Mouse (Mus musculus) midbrain, embryonic 13.5 days (tissue): ENCODE data around the gene Dyrk2. TPM values are rescaled to one million over a fixed set of nuclear protein-coding genes. Genes with fewer than 3 reads are reported as not detected.

ENCODE experiments used
- ATAC-seq: fragments of 200-750 bp; cut with Nextera tagmentation; 2 replicates; pipeline ENCODE4 v1.8.0; 2017; ENCODE audit warnings: mild to moderate bottlenecking, moderate TSS enrichment, moderate library complexity
- H3K27ac ChIP-seq: fragments of 300-500 bp; sonication (generic); 2 replicates; pipeline ENCODE4 v1.5.1; 2015; ENCODE audit warnings: inconsistent platforms, mild to moderate bottlenecking, moderate library complexity
- H3K27me3 ChIP-seq: fragments of 300-500 bp; sonication (generic); 2 replicates; pipeline ENCODE4 v1.6.1; 2015; ENCODE audit warnings: mild to moderate bottlenecking, inconsistent platforms
- H3K36me3 ChIP-seq: fragments of 300-500 bp; sonication (generic); 2 replicates; pipeline ENCODE4 v1.6.1; 2015; ENCODE audit warnings: mild to moderate bottlenecking, inconsistent platforms
- H3K4me1 ChIP-seq: fragments of 300-500 bp; sonication (generic); replicated peaks from 2 replicates; pipeline ENCODE4 v1.6.1; 2015; ENCODE audit warnings: inconsistent platforms
- H3K4me2 ChIP-seq: fragments of 300-500 bp; sonication (generic); replicated peaks from 2 replicates; pipeline ENCODE4 v1.6.1; 2015; ENCODE audit warnings: moderate library complexity, mild to moderate bottlenecking, inconsistent platforms
- H3K4me3 ChIP-seq: fragments of 300-500 bp; sonication (generic); replicated peaks from 2 replicates; pipeline ENCODE4 v1.5.1; 2015; ENCODE audit warnings: mild to moderate bottlenecking, inconsistent platforms
- H3K9ac ChIP-seq: fragments of 300-500 bp; sonication (generic); replicated peaks from 2 replicates; pipeline ENCODE4 v1.6.1; 2015; ENCODE audit warnings: mild to moderate bottlenecking, inconsistent platforms
- H3K9me3 ChIP-seq: fragments of 300-500 bp; sonication (generic); 2 replicates; pipeline ENCODE4 v1.6.1; 2016; ENCODE audit warnings: mild to moderate bottlenecking, inconsistent platforms
- WGBS: fragments of 180-500 bp; shearing (Covaris S2); methylation state at CpG from one replicate; pipeline ENCODE4 v1.1.7; 2015; 5-methylcytosine and 5-hydroxymethylcytosine counted together
- polyA plus RNA-seq: library from polyadenylated mRNA; unstranded; fragments of >200 nt; fragmentation: Nextera tagmentation; extraction: Ambion mirVana; gene quantifications from 2 replicates; pipeline ENCODE4 v1.2.1, GENCODE M21; 2015

Dyrk2 gene
- polyA plus RNA-seq: 11.0 and 12.0 TPM in 2 replicates

DNA sequence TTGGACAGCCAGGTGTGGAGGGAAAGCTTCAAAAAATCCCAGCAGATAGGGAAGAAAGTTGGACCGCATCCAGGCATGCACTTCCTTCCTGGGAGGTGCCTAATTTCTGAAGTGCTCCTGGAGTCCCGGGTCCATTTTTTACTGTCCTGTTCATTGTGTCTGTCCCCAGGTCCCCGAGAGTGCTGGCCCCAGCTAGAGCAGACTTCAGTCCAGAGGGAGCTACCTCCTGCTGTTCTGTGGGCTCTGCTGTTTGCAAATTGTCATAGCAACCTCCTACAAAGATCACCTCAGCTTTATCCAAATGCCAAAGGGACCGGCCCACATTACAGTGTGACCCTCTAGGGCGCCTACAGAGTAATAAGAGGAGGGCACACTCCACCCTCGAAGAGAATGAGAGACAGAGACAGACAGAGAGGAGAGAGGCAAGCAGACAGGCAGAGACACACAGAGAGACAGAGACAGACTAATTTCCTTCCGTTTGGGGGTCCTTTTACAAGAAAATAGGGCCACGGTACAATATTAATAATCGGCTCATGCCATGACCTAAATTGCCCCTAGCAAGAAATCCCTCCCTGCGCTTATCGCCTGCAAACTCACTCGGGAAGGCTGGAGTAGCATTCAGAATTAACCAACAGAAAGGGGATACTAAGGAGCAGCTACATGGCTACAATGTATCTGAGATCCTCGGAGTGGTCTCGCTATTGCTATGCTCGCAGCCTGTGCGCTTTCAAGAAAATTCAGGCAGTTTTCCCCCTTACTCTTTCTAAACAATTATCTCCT is at the start of gene Dyrk2:
Gene Dyrk2 (minus strand): TSS at position 9 of the 780 bp plus-strand sequence.
- Histone ChIP-seq H3K4me3 (peak within 1 kb of the TSS; percentile 95), H3K36me3 (no peaks in the 10 kb centered on the region), H3K4me2 (peak within 1 kb of the TSS; percentile 94), H3K9me3 (no peaks in the 10 kb centered on the region), H3K4me1 (peaks cover 30% of the 10 kb centered on the region), H3K27me3 (no peaks in the 10 kb centered on the region), H3K9ac (peak within 1 kb of the TSS; percentile 98), H3K27ac (peak within 1 kb of the TSS; percentile 98)
- ATAC-seq: no peak; the same call in 1 of the 2 replicates
- 5% methylated on average over 16 of the region's 16 CpGs for WGBS

DNA sequence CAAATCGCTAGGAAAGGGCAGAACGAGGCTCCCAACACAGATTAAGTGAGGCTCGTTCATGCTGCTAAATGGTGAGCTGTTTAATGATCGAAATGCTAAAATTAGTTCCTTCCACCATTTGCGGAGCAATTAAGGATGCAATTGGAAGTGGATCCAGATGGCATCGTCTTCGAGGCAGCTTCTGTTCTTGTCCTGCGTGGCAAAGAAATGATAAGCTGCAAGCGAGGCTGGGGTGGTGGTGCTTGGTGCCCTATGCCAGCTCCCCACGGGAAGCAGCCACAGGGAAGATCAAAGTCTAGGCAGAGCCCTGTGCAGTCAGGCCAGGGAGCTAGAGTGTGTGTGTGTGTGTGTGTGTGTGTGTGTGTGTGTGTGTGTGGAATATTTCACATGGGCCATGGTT is 32.6 kb upstream of the Dyrk2 start:
- ATAC-seq: no peak
- H3K9me3 ChIP-seq: no peaks in the 10 kb centered on the region; the same call in 1 of the 2 replicates
- H3K27me3 ChIP-seq: no peaks in the 10 kb centered on the region
- no peak overlapping the region for H3K4me2 ChIP-seq
- H3K27ac ChIP-seq: no peak overlapping the region
- no peak overlapping the region for H3K9ac ChIP-seq
- H3K4me1 ChIP-seq: no peaks in the 10 kb centered on the region
- no peak overlapping the region for H3K4me3 ChIP-seq
- no peaks in the 10 kb centered on the region for H3K36me3 ChIP-seq
- WGBS: 88% methylated on average over 10 of the region's 10 CpGs

DNA sequence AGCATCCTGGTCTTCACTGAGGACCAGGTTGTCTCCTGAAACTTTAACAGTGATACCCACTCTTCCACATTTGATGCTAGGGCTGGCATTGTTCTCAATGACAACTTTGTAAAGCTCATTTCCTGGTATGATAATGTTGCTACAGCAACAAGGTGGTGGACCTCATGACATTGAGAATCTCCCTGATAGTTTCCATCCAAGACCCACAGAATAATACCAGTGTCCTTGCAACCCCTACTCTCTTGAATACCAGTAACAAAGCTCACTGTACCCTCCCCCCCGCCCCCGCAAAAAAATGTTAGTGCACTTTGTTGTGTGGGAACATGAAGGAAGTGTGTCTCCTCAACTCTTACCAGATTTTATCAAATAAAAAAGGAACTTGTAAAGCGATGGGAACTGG is 23.6 kb upstream of the Dyrk2 start:
- Histone ChIP-seq H3K4me2 (no peak overlapping the region), H3K9me3 (no peaks in the 10 kb centered on the region), H3K4me3 (no peak overlapping the region), H3K27me3 (no peaks in the 10 kb centered on the region), H3K27ac (no peak overlapping the region), H3K4me1 (no peaks in the 10 kb centered on the region), H3K9ac (no peak overlapping the region), H3K36me3 (no peaks in the 10 kb centered on the region)
- 84% methylated on average over 3 of the region's 3 CpGs for WGBS
- ATAC-seq: no peak

DNA sequence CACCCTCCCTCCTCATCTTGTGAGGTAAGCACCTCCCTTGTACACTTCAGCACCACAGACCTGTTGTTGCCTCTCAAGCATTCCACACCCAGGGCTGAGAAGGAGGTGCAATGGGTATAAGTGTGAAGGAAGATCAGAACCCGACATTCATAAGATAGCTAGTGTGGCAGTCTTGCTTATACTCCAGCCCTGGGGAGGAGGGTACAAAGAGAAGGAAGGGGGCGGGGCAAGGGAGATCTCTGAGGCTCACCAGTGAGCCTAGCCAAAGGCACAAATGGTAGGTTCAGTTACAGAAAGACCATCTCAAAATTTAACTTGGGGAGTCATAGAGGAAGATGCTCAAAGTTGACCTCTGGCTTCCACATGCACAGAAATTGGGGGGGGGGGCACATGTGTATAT is 14.1 kb upstream of the Dyrk2 start:
- H3K27ac ChIP-seq: no peak overlapping the region
- H3K27me3 ChIP-seq: no peaks in the 10 kb centered on the region
- ATAC-seq: no peak
- no peak overlapping the region for H3K4me3 ChIP-seq
- 82% methylated on average over 2 of the region's 2 CpGs for WGBS
- H3K9ac ChIP-seq: no peak overlapping the region
- H3K9me3 ChIP-seq: no peaks in the 10 kb centered on the region
- H3K4me2 ChIP-seq: no peak overlapping the region
- H3K36me3 ChIP-seq: no peaks in the 10 kb centered on the region
- no peaks in the 10 kb centered on the region for H3K4me1 ChIP-seq

DNA sequence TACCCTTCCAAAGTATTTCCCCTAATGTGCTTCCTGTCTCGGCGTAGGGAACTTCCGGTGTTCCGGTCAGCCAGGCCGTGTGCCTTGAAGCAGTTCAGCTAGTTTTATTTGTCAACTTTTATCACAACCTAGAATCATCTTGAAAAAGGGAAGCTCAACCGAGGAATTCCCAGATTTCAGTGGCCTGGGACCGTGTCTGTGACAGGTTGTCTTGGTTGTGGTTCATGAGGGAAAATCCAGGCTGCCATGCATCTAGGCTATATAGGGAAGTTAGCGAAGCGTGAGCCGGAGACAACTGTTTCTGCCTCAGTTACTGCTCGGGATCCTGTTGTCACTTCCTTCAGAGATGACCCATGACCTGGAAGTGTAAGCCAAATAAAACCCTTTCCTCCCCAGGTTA is 13.3 kb upstream of the Dyrk2 start:
- H3K36me3 ChIP-seq: no peaks in the 10 kb centered on the region
- H3K4me3 ChIP-seq: no peak overlapping the region
- 91% methylated on average over 11 of the region's 11 CpGs for WGBS
- no peak overlapping the region for H3K4me2 ChIP-seq
- no peaks in the 10 kb centered on the region for H3K27me3 ChIP-seq
- no peak for ATAC-seq
- no peaks in the 10 kb centered on the region for H3K9me3 ChIP-seq
- H3K4me1 ChIP-seq: no peaks in the 10 kb centered on the region
- no peak overlapping the region for H3K27ac ChIP-seq
- no peak overlapping the region for H3K9ac ChIP-seq

DNA sequence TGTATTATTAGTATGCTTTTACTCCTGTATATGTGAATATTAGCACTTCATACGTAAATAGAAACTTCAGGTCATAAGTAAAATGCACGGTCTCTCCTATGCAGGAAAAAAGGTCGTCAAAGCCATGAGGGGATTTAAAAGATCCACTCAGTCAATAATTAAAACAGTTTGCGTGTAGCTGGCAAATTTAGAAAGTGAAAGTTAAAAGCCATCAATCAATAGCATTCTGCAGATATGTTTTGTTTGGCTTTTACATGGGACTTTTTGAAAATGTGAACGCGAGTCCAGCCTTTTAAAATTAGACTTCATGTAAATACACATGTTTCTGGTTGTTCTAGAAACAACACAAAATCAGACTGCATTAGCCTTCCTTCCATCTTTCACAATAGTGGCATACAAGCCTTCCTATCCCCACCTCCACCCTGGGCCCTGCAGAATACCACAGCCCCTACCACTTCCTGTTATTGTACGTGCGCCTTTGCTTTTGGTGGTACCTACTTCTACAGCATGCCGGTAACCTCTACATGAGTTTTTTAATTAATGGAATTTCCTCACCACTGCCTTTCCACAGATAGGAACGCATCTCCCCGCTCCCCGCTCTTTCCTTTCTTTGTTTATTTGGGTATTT is 12.4 kb upstream of the Dyrk2 start:
- no peak overlapping the region for H3K4me3 ChIP-seq
- ATAC-seq: no peak
- no peak overlapping the region for H3K27ac ChIP-seq
- H3K4me2 ChIP-seq: no peak overlapping the region
- WGBS: 93% methylated on average over 12 of the region's 12 CpGs
- H3K9ac ChIP-seq: no peak overlapping the region
- H3K9me3 ChIP-seq: no peaks in the 10 kb centered on the region
- H3K36me3 ChIP-seq: no peaks in the 10 kb centered on the region
- H3K27me3 ChIP-seq: no peaks in the 10 kb centered on the region
- no peaks in the 10 kb centered on the region for H3K4me1 ChIP-seq

DNA sequence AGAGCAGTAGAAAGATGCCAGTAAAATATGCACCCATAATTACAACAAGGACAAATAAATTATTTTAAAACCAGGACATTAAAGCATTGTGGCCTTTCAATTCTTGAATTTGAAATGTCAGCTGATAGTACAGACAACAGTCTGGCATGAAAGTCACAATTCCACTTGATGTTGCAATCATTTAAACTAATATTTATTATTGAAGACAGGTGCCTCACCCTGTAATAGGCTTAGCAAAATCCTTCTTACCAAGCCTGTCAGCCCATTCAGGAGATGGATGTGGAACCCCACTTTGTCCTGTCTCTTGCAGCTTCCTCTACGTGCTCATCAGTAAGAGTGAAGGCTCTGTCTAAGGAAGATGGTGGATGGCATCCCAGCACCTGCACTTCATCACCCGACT is 10.8 kb upstream of the Dyrk2 start:
- no peak overlapping the region for H3K27ac ChIP-seq
- H3K27me3 ChIP-seq: no peaks in the 10 kb centered on the region
- H3K4me2 ChIP-seq: no peak overlapping the region
- H3K36me3 ChIP-seq: no peaks in the 10 kb centered on the region
- H3K9me3 ChIP-seq: no peaks in the 10 kb centered on the region
- WGBS: 66% methylated on average over 2 of the region's 2 CpGs
- no peak for ATAC-seq
- no peak overlapping the region for H3K9ac ChIP-seq
- H3K4me1 ChIP-seq: no peaks in the 10 kb centered on the region
- H3K4me3 ChIP-seq: no peak overlapping the region

DNA sequence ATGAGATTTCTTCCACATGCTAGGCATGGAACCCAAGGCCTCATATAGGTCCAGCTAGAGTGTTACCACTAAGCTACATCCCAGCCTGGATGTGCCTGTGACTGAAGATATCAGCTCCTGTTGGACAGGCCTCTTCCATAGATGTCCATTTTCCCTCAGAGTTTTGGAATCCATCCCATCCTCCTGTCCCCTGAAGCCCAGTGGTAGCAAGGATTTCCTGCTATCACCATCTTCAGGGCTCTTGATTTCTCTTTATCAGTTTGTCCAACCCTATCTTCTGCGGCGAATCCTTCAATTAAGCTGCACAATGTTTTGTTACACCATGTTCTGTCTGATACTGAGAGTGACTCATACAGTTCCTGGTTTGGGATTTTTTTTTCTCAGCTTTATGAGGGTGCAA is 2.2 kb upstream of the Dyrk2 start:
- 100% methylated on average over 2 of the region's 2 CpGs for WGBS
- ATAC-seq: no peak
- H3K27ac ChIP-seq: no peak overlapping the region

DNA sequence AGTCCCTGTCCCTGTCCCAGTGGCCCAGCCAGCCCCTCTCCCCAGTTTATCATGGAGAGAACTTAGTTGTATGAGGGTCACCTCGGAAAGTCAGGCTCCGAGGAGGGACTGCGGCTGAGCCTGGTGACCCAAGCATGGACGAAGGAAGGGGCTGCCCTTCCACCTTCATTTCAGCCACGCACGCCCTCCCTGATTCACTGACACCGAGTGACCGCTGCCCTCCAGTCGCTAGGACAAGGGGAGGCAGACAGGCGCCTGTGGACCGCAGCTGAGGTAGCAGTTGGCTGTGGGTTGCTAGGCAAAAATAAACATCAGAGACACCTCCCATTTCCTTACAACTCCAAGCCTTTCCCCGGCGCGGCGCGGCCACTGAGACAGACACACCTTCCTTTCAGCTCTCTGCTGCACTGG is 413 bp downstream of the Dyrk2 start:
- H3K9ac ChIP-seq: peak overlapping the region; percentile 98
- H3K36me3 ChIP-seq: peaks cover 2% of the 10 kb centered on the region; the same call in 1 of the 2 replicates
- peaks cover 38% of the 10 kb centered on the region for H3K4me1 ChIP-seq
- peak overlapping the region; percentile 98 for H3K27ac ChIP-seq
- H3K27me3 ChIP-seq: no peaks in the 10 kb centered on the region
- ATAC-seq: peak; percentile 65; the same call in 1 of the 2 replicates
- H3K4me2 ChIP-seq: peak overlapping the region; percentile 94
- WGBS: 2% methylated on average over 16 of the region's 16 CpGs
- H3K9me3 ChIP-seq: no peaks in the 10 kb centered on the region
- H3K4me3 ChIP-seq: peak overlapping the region; percentile 95

More for the DNA sequence above, 2.2 kb upstream of the Dyrk2 start:
- no peaks in the 10 kb centered on the region for H3K9me3 ChIP-seq
- H3K4me2 ChIP-seq: no peak overlapping the region
- no peaks in the 10 kb centered on the region for H3K36me3 ChIP-seq
- no peak overlapping the region for H3K9ac ChIP-seq
- H3K4me3 ChIP-seq: no peak overlapping the region
- H3K4me1 ChIP-seq: peaks cover 15% of the 10 kb centered on the region
- H3K27me3 ChIP-seq: no peaks in the 10 kb centered on the region

DNA sequence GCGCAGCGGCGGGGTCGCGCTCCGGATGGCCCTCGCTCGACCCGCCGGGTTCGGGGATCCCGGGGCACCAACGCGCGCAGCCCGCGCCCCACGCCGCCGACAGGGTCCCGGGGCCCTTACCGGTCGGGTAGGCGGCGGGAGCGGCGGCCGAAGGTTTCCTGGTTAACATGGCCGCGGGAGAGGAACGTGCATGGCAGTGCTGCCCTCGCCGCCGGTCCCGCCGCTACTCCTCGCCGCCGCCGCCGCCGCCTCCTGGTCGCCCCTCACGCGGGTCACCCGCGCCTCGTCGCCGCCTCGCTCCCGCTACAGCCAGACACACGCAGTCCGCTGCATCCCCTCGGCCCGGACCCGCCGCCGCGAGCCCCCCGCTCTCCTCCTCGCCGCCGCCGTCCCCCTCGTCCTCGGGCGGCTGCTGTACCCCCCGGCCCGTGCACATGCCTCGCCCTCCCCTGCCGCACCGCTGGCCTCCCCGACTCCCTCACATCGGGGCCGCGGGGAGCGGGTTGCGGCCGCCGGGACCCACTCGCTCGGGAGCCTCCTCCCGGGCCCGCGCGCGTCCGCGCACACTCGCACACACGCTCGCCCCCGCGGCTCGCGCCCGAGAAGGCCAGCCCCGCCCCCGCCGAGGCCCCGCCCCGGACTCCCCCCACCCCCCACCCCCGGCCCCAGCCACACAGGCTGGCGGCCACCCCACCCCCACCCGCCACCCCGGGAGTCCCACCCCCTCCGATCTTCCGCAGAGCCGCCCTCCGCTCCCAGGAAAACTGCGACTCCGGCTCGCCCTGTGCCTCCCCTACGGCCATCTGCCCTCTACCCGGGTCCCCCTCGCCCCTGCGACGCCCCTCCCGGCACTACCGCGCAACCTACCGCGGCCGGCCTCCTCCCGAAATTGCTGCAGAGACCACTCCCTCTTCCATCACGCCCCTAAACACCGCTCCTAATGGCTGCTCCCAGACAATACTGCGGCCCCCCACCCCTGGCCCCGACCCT is 1.1 kb downstream of the Dyrk2 start:
- Histone ChIP-seq H3K4me2 (peak overlapping the region; percentile 94), H3K27me3 (no peaks in the 10 kb centered on the region), H3K4me3 (peak overlapping the region; percentile 95), H3K27ac (peak overlapping the region; percentile 98), H3K4me1 (peaks cover 45% of the 10 kb centered on the region), H3K9me3 (no peaks in the 10 kb centered on the region), H3K36me3 (peaks cover 9% of the 10 kb centered on the region; the same call in 1 of the 2 replicates), H3K9ac (peak overlapping the region; percentile 98)
- under 1% methylated on average over 102 of the region's 130 CpGs for WGBS
- peak; percentile 89 for ATAC-seq

DNA sequence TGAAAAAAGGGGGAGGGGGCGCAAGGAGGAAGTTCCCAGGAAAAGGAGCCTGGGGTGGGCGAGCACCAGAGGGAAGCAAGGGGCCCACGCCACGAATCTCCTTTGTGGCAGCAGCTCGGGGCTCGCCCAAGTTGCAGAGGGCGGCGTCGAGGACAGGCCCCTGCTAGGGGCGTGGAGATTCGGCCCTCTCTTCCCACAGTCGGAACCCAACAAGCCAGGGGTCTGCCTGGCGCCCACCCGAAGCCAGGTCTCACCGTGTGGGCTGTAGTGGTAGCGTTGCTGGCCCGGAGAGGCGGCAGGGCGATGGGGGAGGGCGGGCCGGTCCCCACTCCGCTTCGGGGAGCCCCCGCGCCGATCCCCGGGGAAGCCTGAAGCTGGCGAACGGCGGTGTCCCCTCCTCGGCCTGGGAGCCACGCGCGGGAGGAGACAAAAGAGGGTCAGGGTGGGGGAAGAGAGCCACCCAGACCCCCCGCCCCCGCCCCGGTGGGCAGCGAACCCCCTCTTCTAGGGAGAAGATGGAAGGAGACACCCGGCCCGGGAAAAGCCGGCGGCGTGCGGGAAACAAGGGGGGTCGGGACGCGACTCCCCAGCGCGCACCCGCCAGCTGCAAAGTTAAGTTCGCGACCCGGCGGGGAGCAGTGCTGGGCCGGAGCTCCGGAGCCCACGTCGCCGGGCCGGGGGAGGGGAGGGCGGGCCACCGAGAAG is 2.0 kb downstream of the Dyrk2 start:
- H3K9ac ChIP-seq: peak overlapping the region; percentile 98
- H3K27ac ChIP-seq: peak overlapping the region; percentile 98
- peaks cover 46% of the 10 kb centered on the region for H3K4me1 ChIP-seq
- peak overlapping the region; percentile 95 for H3K4me3 ChIP-seq
- peak; percentile 55 for ATAC-seq
- whole genome bisulfite sequencing: under 1% methylated on average over 47 of the region's 62 CpGs
- peaks cover 16% of the 10 kb centered on the region for H3K36me3 ChIP-seq
- peak overlapping the region; percentile 94 for H3K4me2 ChIP-seq
- H3K27me3 ChIP-seq: no peaks in the 10 kb centered on the region
- H3K9me3 ChIP-seq: no peaks in the 10 kb centered on the region
